Mouse (Mus musculus) erythroblast, embryonic 14.5 days (primary cell): ENCODE measurements around the gene Mrln.

Experiments
- GATA1 ChIP-seq: IDR thresholded peaks from 2 replicates; pipeline ENCODE4 v1.6.1; 2012; ENCODE audit warnings: low read length, inconsistent platforms, mixed read lengths
- TAL1 ChIP-seq: IDR thresholded peaks from 3 replicates; pipeline ENCODE4 v1.6.1; 2012; ENCODE audit warnings: low read length, inconsistent platforms, mixed read lengths

DNA sequence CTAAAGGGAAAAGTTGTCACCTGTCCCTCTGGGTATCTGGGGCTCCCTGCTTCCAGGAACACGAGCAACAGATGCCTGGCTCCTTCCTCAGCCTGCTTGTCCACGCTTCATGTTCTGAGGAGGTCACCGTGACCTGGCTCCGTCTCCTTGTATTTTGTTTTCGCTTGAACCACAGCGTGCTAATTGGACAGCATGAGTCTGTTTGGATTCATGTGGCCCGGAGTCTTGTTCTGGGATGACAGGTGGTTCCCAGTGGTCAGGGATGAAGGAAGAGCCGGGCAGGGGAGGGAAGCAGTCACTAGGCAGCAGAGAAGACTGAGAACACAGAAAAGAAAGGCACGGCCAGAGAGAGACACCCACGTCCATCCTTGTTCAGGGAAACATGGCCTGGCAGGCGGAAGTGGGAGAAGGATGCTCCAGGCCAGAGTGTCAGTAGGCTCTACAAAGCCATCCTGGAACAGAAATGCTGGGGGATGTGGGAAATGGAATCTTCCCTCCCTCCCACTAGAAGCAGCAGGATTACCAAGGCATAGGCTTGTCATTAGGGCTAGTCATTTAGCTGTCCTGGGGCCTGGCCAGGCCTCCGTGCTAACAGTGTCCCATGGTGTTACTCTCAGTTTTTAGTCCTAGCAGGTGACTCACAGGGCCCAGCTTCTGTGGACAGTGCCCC lies 44.7 kb upstream of the Mrln start:
- TF ChIP-seq GATA1 (no peak), TAL1 (no peak)
